Comparison of ENCODE assay signal across 10 mouse cellular contexts in the genomic region with DNA sequence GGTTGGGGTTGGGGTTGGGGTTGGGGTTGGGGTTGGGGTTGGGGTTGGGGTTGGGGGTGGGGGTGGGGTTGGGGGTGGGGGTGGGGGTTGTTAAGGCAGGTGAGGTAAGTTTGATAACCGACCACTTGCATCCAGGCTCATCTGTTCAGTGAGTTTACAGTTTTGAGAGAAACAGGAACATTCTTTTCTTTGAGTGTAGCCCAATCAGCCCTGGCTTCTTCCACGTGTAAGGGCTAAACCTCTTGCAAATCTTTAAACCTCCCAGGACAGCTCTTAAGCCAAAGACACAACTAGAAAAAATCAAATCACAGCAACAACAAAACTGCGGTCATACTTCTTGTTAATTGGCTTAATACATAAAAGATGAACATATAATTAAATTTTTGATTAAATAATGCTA.
A peak's percentile ranks its signal among the peaks of the same experiment; 100 is the strongest.
DNase-seq lines count a peak whose midpoint lies in the region; ATAC-seq and TF ChIP-seq lines count a peak whose summit lies in the region.
"Had no signal": no experiment of that assay in that cellular context is flagged by ENCODE, and none has a peak within 500 bp of the region (broad histone marks: within the 10 kb centered on the region; RNA-seq: fewer than 3 reads in every experiment).

No protein-coding gene starts in this region.

- H3K27ac ChIP-seq in heart, embryonic 12.5 days (ENCODE audit: poor library complexity, severe bottlenecking): peak overlapping the region; percentile 81
- no peak overlapping the region for H3K27ac ChIP-seq in lung, embryonic 14.5 days (ENCODE audit: low read depth)
- H3K27ac ChIP-seq in hindbrain, embryonic 13.5 days: no peak overlapping the region
- no peak overlapping the region for H3K27ac ChIP-seq in neural tube, embryonic 12.5 days

- H3K9me3 ChIP-seq in heart, embryonic 12.5 days (replicated peaks): peaks cover 3% of the 10 kb centered on the region; the same call in 1 of the 2 replicates
- peaks cover 3% of the 10 kb centered on the region; the same call in 1 of the 2 replicates for H3K9me3 ChIP-seq in lung, embryonic 14.5 days (ENCODE audit: low read depth, low read length)
- peaks cover 4% of the 10 kb centered on the region; the same call in 1 of the 2 replicates for H3K9me3 ChIP-seq in hindbrain, embryonic 13.5 days
- no peaks in the 10 kb centered on the region for H3K9me3 ChIP-seq in neural tube, embryonic 12.5 days

- peak overlapping the region; percentile 45 for H3K9ac ChIP-seq in heart, embryonic 12.5 days
- no peak overlapping the region for H3K9ac ChIP-seq in lung, embryonic 14.5 days
- H3K9ac ChIP-seq in hindbrain, embryonic 13.5 days: no peak overlapping the region
- H3K9ac ChIP-seq in neural tube, embryonic 12.5 days: no peak overlapping the region

- WGBS in heart, embryonic 12.5 days: 42% methylated on average over 3 of the region's 3 CpGs
- WGBS in lung, embryonic 14.5 days: 37% methylated on average over 3 of the region's 3 CpGs
- 29% methylated on average over 3 of the region's 3 CpGs for WGBS in hindbrain, embryonic 13.5 days
- 28% methylated on average over 3 of the region's 3 CpGs for WGBS in neural tube, embryonic 12.5 days

- intact Hi-C loops in heart, postnatal 25 days (cut with DNase I): loop anchor here (5.0 kb wide), 1 partner anchor 320 kb away; no protein-coding TSS in a partner anchor

- no peaks in the 10 kb centered on the region for H3K27me3 ChIP-seq in heart, embryonic 12.5 days (replicated peaks)
- no peaks in the 10 kb centered on the region for H3K27me3 ChIP-seq in lung, embryonic 14.5 days (ENCODE audit: insufficient read depth, low read length)
- H3K27me3 ChIP-seq in hindbrain, embryonic 13.5 days: peaks cover 13% of the 10 kb centered on the region; the same call in 1 of the 2 replicates
- peaks cover 29% of the 10 kb centered on the region for H3K27me3 ChIP-seq in neural tube, embryonic 12.5 days (replicated peaks)

- H3K4me1 ChIP-seq in heart, embryonic 12.5 days (replicated peaks): peaks cover 16% of the 10 kb centered on the region
- H3K4me1 ChIP-seq in lung, embryonic 14.5 days (ENCODE audit: insufficient read depth): peaks cover 7% of the 10 kb centered on the region
- H3K4me1 ChIP-seq in hindbrain, embryonic 13.5 days (replicated peaks): peaks cover 8% of the 10 kb centered on the region
- H3K4me1 ChIP-seq in neural tube, embryonic 12.5 days: peaks cover 8% of the 10 kb centered on the region; the same call in 1 of the 2 replicates

- no peaks in the 10 kb centered on the region for H3K36me3 ChIP-seq in heart, embryonic 12.5 days
- no peaks in the 10 kb centered on the region for H3K36me3 ChIP-seq in lung, embryonic 14.5 days (ENCODE audit: insufficient read depth)
- H3K36me3 ChIP-seq in hindbrain, embryonic 13.5 days: no peaks in the 10 kb centered on the region
- no peaks in the 10 kb centered on the region for H3K36me3 ChIP-seq in neural tube, embryonic 12.5 days

- no peak overlapping the region for H3K4me3 ChIP-seq in heart, embryonic 12.5 days
- no peak overlapping the region for H3K4me3 ChIP-seq in lung, embryonic 14.5 days (ENCODE audit: low read depth, low read length)
- no peak overlapping the region for H3K4me3 ChIP-seq in hindbrain, embryonic 13.5 days
- H3K4me3 ChIP-seq in neural tube, embryonic 12.5 days: no peak overlapping the region

- no peak for TF ChIP-seq CTCF in lung, embryonic 14.5 days (IDR thresholded peaks at IDR 0.05; ENCODE audit: low read depth)

- peak overlapping the region; percentile 68 for H3K4me2 ChIP-seq in heart, embryonic 12.5 days
- H3K4me2 ChIP-seq in lung, embryonic 14.5 days: peak overlapping the region; percentile 56; the same call in 1 of the 2 replicates
- H3K4me2 ChIP-seq in hindbrain, embryonic 13.5 days: 0 out of 2 replicates have a peak overlapping the region, but pooled peaks have one; percentile 54
- peak overlapping the region; percentile 55 for H3K4me2 ChIP-seq in neural tube, embryonic 12.5 days (replicated peaks)

- ATAC-seq in heart, embryonic 12.5 days (ENCODE audit: insufficient number of reproducible peaks, low FRiP score): no peak
- ATAC-seq in lung, embryonic 14.5 days (ENCODE audit: insufficient read depth): no peak
- ATAC-seq in hindbrain, embryonic 13.5 days (ENCODE audit: low FRiP score): peak; percentile 55
- peak; percentile 34; the same call in 1 of the 2 replicates for ATAC-seq in neural tube, embryonic 12.5 days (ENCODE audit: low FRiP score, low read depth)
- no peak for ATAC-seq in erythroid progenitor cell, adult 5-6 weeks (replicated peaks; ENCODE audit: low FRiP score, poor library complexity, severe bottlenecking)
- ATAC-seq: inflammation-experienced regulatory T-cells, adult 6 months had no signal

- DNase-seq in heart, postnatal 25 days (ENCODE audit: low spot score): no peak
- DNase-seq in lung, embryonic 14.5 days: no peak
- DNase-seq in lung, postnatal 25 days (ENCODE audit: low spot score): no peak
- DNase-seq in urinary bladder, postnatal 25 days (ENCODE audit: low spot score): no peak
- DNase-seq: lung, adult 2 months had no signal

Comparison
In these comparisons a context has a peak if more than half of its experiments do, and no peak if none do; other contexts are left out.
1. ATAC-seq: peak in hindbrain, embryonic 13.5 days (single experiment) and neural tube, embryonic 12.5 days (single experiment); none in heart, embryonic 12.5 days (single experiment), lung, embryonic 14.5 days (single experiment) and erythroid progenitor cell, adult 5-6 weeks (single experiment).
2. Peak in every context shown above with its lines, with median percentiles within 50 percentile points of each other: H3K4me2 ChIP-seq.